In the genomic region with DNA sequence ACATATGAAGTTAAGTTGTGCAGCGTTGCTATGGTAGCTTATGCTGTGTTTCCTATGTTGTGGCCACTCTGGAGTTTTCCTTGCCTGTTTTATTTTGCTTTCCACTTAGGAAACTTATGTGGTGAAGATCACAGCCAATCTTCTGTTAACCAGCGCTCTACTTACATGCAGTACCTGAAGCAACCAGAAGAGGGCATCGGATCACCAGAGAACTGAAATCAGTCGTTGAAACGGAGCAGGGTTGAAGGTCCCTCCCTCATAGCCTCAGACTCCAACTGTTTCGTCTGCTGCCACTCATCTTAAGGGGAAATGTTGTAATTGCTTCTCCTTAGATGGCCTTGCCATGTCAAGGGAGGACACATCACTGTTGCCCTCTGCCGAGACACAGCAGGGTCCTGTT, we compare ENCODE assay signal across 9 mouse cellular contexts. TPM values are rescaled to one million over a fixed set of nuclear protein-coding genes. Genes with fewer than 3 reads are reported as not detected.
DNase-seq lines count a peak whose midpoint lies in the region; ATAC-seq and TF ChIP-seq lines count a peak whose summit lies in the region.
"Had no signal": no experiment of that assay in that cellular context is flagged by ENCODE, and none has a peak within 500 bp of the region (broad histone marks: within the 10 kb centered on the region; RNA-seq: fewer than 3 reads in every experiment).

No protein-coding gene starts in this region.

- no peak for TF ChIP-seq POLR2A in kidney, adult 2 months (IDR thresholded peaks at IDR 0.05; ENCODE audit: low read depth, low read length)

- H3K27ac ChIP-seq in kidney, adult 2 months (ENCODE audit: insufficient read depth, low read depth, low read length) = no peak overlapping the region
- H3K27ac ChIP-seq in kidney, embryonic 14.5 days (ENCODE audit: low read depth, low read length) = no peak overlapping the region
- H3K27ac ChIP-seq in limb, embryonic 11.5 days (replicated peaks; ENCODE audit: low read depth, low read length) = no peak overlapping the region
- H3K27ac ChIP-seq in neural tube, embryonic 11.5 days (ENCODE audit: low read depth, low read length) = no peak overlapping the region
- H3K27ac ChIP-seq: neural tube, embryonic 13.5 days had no signal

- H3K27me3 ChIP-seq in kidney, adult 2 months (replicated peaks; ENCODE audit: control insufficient read depth, insufficient read depth, low read length) = no peaks in the 10 kb centered on the region
- H3K27me3 ChIP-seq in kidney, embryonic 14.5 days (ENCODE audit: control insufficient read depth, insufficient read depth, low read length) = peaks cover 2% of the 10 kb centered on the region; the same call in 1 of the 2 replicates
- H3K27me3 ChIP-seq in limb, embryonic 11.5 days (ENCODE audit: control insufficient read depth, insufficient read depth, low read length) = no peaks in the 10 kb centered on the region
- H3K27me3 ChIP-seq in neural tube, embryonic 11.5 days (ENCODE audit: control insufficient read depth, insufficient read depth, low read length) = no peaks in the 10 kb centered on the region
- H3K27me3 ChIP-seq: neural tube, embryonic 13.5 days had no signal

- H3K9me3 ChIP-seq in kidney, embryonic 14.5 days (ENCODE audit: control insufficient read depth, low read length) = no peaks in the 10 kb centered on the region; the same call in 1 of the 2 replicates
- H3K9me3 ChIP-seq in limb, embryonic 11.5 days (ENCODE audit: control insufficient read depth, low read length) = no peaks in the 10 kb centered on the region
- no peaks in the 10 kb centered on the region for H3K9me3 ChIP-seq in neural tube, embryonic 11.5 days (ENCODE audit: control insufficient read depth, low read length)
- H3K9me3 ChIP-seq: neural tube, embryonic 13.5 days had no signal

- peak; percentile 86 for TF ChIP-seq CTCF in kidney, adult 2 months (conservative IDR thresholded peaks at IDR 0.05; ENCODE audit: insufficient read depth, insufficient read length, low read depth, low read length)

- no peaks in the 10 kb centered on the region for H3K4me1 ChIP-seq in kidney, adult 2 months (ENCODE audit: control insufficient read depth, insufficient read depth, low read length)
- H3K4me1 ChIP-seq in kidney, embryonic 14.5 days (ENCODE audit: control insufficient read depth, insufficient read depth, low read length) = no peaks in the 10 kb centered on the region
- 0 out of 2 replicates have a peak, but pooled peaks cover 3% of the 10 kb centered on the region for H3K4me1 ChIP-seq in limb, embryonic 11.5 days (ENCODE audit: control insufficient read depth, insufficient read depth, low read length)
- no peaks in the 10 kb centered on the region for H3K4me1 ChIP-seq in neural tube, embryonic 11.5 days (ENCODE audit: control insufficient read depth, insufficient read depth, low read length)
- H3K4me1 ChIP-seq: neural tube, embryonic 13.5 days had no signal

- no peak overlapping the region for H3K9ac ChIP-seq in kidney, embryonic 14.5 days (ENCODE audit: low read depth, low read length)
- H3K9ac ChIP-seq in limb, embryonic 11.5 days (ENCODE audit: low read length) = no peak overlapping the region
- H3K9ac ChIP-seq in neural tube, embryonic 11.5 days (ENCODE audit: low read length) = no peak overlapping the region
- H3K9ac ChIP-seq: neural tube, embryonic 13.5 days had no signal

- 11% methylated on average over 7 of the region's 7 CpGs for WGBS in kidney, adult 2 months
- WGBS in kidney, embryonic 14.5 days = 10% methylated on average over 7 of the region's 7 CpGs
- WGBS in limb, embryonic 11.5 days = 12% methylated on average over 7 of the region's 7 CpGs
- WGBS in neural tube, embryonic 11.5 days = 14% methylated on average over 7 of the region's 7 CpGs

- H3K4me2 ChIP-seq in kidney, embryonic 14.5 days (replicated peaks; ENCODE audit: low read depth, low read length) = no peak overlapping the region
- no peak overlapping the region for H3K4me2 ChIP-seq in limb, embryonic 11.5 days (ENCODE audit: low read depth, severe bottlenecking)
- H3K4me2 ChIP-seq in neural tube, embryonic 11.5 days (ENCODE audit: low read depth) = no peak overlapping the region
- H3K4me2 ChIP-seq: neural tube, embryonic 13.5 days had no signal

- peak; percentile 79 for DNase-seq in kidney, adult 2 months
- DNase-seq in adrenal gland, adult 2 months = peak; percentile 63
- DNase-seq in embryo, embryonic 11 days = peak; percentile 79
- peak; percentile 76 for DNase-seq in hindlimb bud, embryonic 11.5 days (ENCODE audit: extremely low spot score, low read depth, low spot score)
- peak; percentile 86 for DNase-seq in limb, embryonic 11.5 days (ENCODE audit: low spot score)
- peak; percentile 74 for DNase-seq in neural tube, embryonic 11.5 days (ENCODE audit: low spot score)
- DNase-seq in testis, postnatal 10 days (ENCODE audit: low spot score) = peak; percentile 86

- H3K4me3 ChIP-seq in kidney, adult 2 months (ENCODE audit: insufficient read depth, low read depth, low read length) = no peak overlapping the region
- no peak overlapping the region for H3K4me3 ChIP-seq in kidney, embryonic 14.5 days (ENCODE audit: low read length)
- no peak overlapping the region for H3K4me3 ChIP-seq in limb, embryonic 11.5 days (ENCODE audit: low read depth, low read length)
- H3K4me3 ChIP-seq in neural tube, embryonic 11.5 days (ENCODE audit: low read depth, low read length) = no peak overlapping the region
- H3K4me3 ChIP-seq: neural tube, embryonic 13.5 days had no signal

- H3K36me3 ChIP-seq in kidney, adult 2 months (ENCODE audit: control insufficient read depth, insufficient read depth, low read length) = no peaks in the 10 kb centered on the region
- no peaks in the 10 kb centered on the region for H3K36me3 ChIP-seq in kidney, embryonic 14.5 days (ENCODE audit: control insufficient read depth, insufficient read depth, low read length)
- H3K36me3 ChIP-seq in limb, embryonic 11.5 days (ENCODE audit: control insufficient read depth, insufficient read depth, low read length) = no peaks in the 10 kb centered on the region
- H3K36me3 ChIP-seq in neural tube, embryonic 11.5 days (ENCODE audit: control insufficient read depth, insufficient read depth, low read length) = no peaks in the 10 kb centered on the region
- H3K36me3 ChIP-seq: neural tube, embryonic 13.5 days had no signal

- ATAC-seq in kidney, embryonic 14.5 days (ENCODE audit: low FRiP score, low TSS enrichment) = no peak
- ATAC-seq in limb, embryonic 11.5 days (ENCODE audit: insufficient number of reproducible peaks, low FRiP score, low TSS enrichment, low read depth) = no peak
- ATAC-seq in neural tube, embryonic 11.5 days (ENCODE audit: insufficient read depth, low FRiP score, low TSS enrichment) = no peak

RNA-seq across cellular contexts. Expression of gene Pla2g5, which starts 3.1 kb away (rescaled TPM):
- 63.0 and 66.1 TPM in 2 replicates for polyA plus RNA-seq in kidney, adult 2 months (2012; rRNA removed)
- 0.34 and 0.35 TPM in 2 replicates for polyA plus RNA-seq in kidney, embryonic 14.5 days (2014; fragmentation: Nextera tagmentation; extraction: Ambion mirVana)
- total RNA-seq in adrenal gland, adult 2 months (2021) = 10 to 100 TPM; 13.1 TPM
- 88.3 and 101 TPM in 2 replicates for polyA plus RNA-seq in adrenal gland, adult 2 months (2012; rRNA removed)
- polyA plus RNA-seq in limb, embryonic 11.5 days (2014; fragmentation: Nextera tagmentation; extraction: Ambion mirVana) = 0.12 TPM in 1 of 2 replicates, not detected in the other
- polyA plus RNA-seq in neural tube, embryonic 11.5 days (2014; fragmentation: Nextera tagmentation; extraction: Ambion mirVana) = not detected in 2 replicates

RNA-seq across cellular contexts. Expression of gene Gm13030, which starts 7.4 kb away (rescaled TPM):
- not detected in 2 replicates for polyA plus RNA-seq in kidney, adult 2 months (2012; rRNA removed)
- not detected in 2 replicates for polyA plus RNA-seq in kidney, embryonic 14.5 days (2014; fragmentation: Nextera tagmentation; extraction: Ambion mirVana)
- total RNA-seq in adrenal gland, adult 2 months (2021) = not detected
- polyA plus RNA-seq in adrenal gland, adult 2 months (2012; rRNA removed) = not detected in 2 replicates
- not detected in 2 replicates for polyA plus RNA-seq in limb, embryonic 11.5 days (2014; fragmentation: Nextera tagmentation; extraction: Ambion mirVana)
- polyA plus RNA-seq in neural tube, embryonic 11.5 days (2014; fragmentation: Nextera tagmentation; extraction: Ambion mirVana) = not detected in 2 replicates
- polyA plus RNA-seq: neural tube, embryonic 13.5 days had no signal

RNA-seq across cellular contexts. Expression of gene Pla2g2e, which starts 11.3 kb away (rescaled TPM):
- polyA plus RNA-seq in kidney, adult 2 months (2012; rRNA removed) = 0.11 TPM in 1 of 2 replicates, not detected in the other
- 0.76 and 0.84 TPM in 2 replicates for polyA plus RNA-seq in kidney, embryonic 14.5 days (2014; fragmentation: Nextera tagmentation; extraction: Ambion mirVana)
- 1 to 10 TPM; 1.4 to 4.6 TPM for total RNA-seq in adrenal gland, adult 2 months (2021)
- 0.73 and 1.4 TPM in 2 replicates for polyA plus RNA-seq in adrenal gland, adult 2 months (2012; rRNA removed)
- polyA plus RNA-seq in limb, embryonic 11.5 days (2014; fragmentation: Nextera tagmentation; extraction: Ambion mirVana) = not detected in 2 replicates
- not detected in 2 replicates for polyA plus RNA-seq in neural tube, embryonic 11.5 days (2014; fragmentation: Nextera tagmentation; extraction: Ambion mirVana)
- polyA plus RNA-seq: neural tube, embryonic 13.5 days had no signal

RNA-seq across cellular contexts. Expression of gene Otud3, which starts 47.3 kb away (rescaled TPM):
- polyA plus RNA-seq in kidney, adult 2 months (2012; rRNA removed) = 8.3 and 8.4 TPM in 2 replicates
- 3.0 and 4.2 TPM in 2 replicates for polyA plus RNA-seq in kidney, embryonic 14.5 days (2014; fragmentation: Nextera tagmentation; extraction: Ambion mirVana)
- total RNA-seq in adrenal gland, adult 2 months (2021) = 10 to 100 TPM in 1 of 2 experiments, 1 to 10 TPM in 1; 9.8 to 11.3 TPM
- polyA plus RNA-seq in adrenal gland, adult 2 months (2012; rRNA removed) = 5.6 TPM in 2 replicates
- 3.6 and 3.7 TPM in 2 replicates for polyA plus RNA-seq in limb, embryonic 11.5 days (2014; fragmentation: Nextera tagmentation; extraction: Ambion mirVana)
- polyA plus RNA-seq in neural tube, embryonic 11.5 days (2014; fragmentation: Nextera tagmentation; extraction: Ambion mirVana) = 2.8 and 3.3 TPM in 2 replicates

Comparison
In these comparisons a context has a peak if more than half of its experiments do, and no peak if none do; other contexts are left out.
1. RNA of gene Pla2g5, which starts 3.1 kb away (polyA plus RNA-seq): 88.3 to 101 TPM in adrenal gland, adult 2 months and 63.0 to 66.1 TPM in kidney, adult 2 months; 0.34 to 0.35 TPM in kidney, embryonic 14.5 days, 0.12 TPM in limb, embryonic 11.5 days and not detected in neural tube, embryonic 11.5 days; every median in the first group is over 10 times any median in the second.
2. Peak in every context shown above with its lines, with median percentiles within 50 percentile points of each other: DNase-seq.